Mouse (Mus musculus): ENCODE results near the gene Sema4b. TPM values are rescaled to one million over a fixed set of nuclear protein-coding genes. Genes with fewer than 3 reads are reported as not detected.

The Sema4b gene
- total and polyA plus RNA-seq, 3 experiments = 10.5 to 11.4 (median 10.5) TPM

DNA sequence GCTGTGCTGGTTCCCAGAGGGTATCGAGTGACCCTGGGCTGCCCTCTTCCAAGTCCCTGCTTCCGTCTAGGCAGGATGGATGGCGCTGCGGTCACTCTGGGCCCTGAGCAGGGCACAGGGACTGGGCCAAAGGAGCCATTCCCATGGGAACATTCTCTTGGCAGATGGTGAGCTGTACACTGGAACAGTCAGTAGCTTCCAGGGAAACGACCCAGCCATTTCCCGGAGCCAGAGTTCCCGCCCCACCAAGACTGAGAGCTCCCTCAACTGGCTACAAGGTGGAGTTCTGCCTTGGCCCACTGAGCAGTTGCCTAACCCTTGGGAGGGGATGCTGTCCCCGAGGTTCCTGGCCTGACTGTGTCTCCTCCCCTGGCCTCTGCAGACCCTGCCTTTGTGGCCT is 29.9 kb downstream of the Sema4b start:
- WGBS = 20% methylated on average over 8 of the region's 8 CpGs
- H3K27me3 ChIP-seq (ENCODE audit: control insufficient read depth, insufficient read depth, low read length) = no peaks in the 10 kb centered on the region
- no peak overlapping the region for H3K9ac ChIP-seq (ENCODE audit: low read depth, low read length)
- H3K79me2 ChIP-seq (replicated peaks; ENCODE audit: control insufficient read depth, insufficient read depth, low read length) = no peaks in the 10 kb centered on the region
- H3K36me3 ChIP-seq (ENCODE audit: control insufficient read depth, insufficient read depth, low read length) = no peaks in the 10 kb centered on the region
- H3K4me3 ChIP-seq = no peak overlapping the region
- intact Hi-C loops (cut with DNase I) = loop anchor here (1.0 to 10.0 kb wide), 2 partner anchors 59 to 192 kb away; partner anchors contain the start of gene Zfp710
- no peak overlapping the region for H3K27ac ChIP-seq
- TF ChIP-seq EP300 (IDR thresholded peaks at IDR 0.05; ENCODE audit: insufficient read depth, low read depth, low read length) (peak; percentile 49; the same call in 1 of the 2 replicates), POLR2A (IDR thresholded peaks at IDR 0.05; ENCODE audit: insufficient read depth, low read depth, low read length) (no peak), CTCF (IDR thresholded peaks at IDR 0.05) (peak; percentile 68)
- DNase-seq = peak; percentile 67 to 78
- peaks cover 3% of the 10 kb centered on the region for H3K4me1 ChIP-seq (ENCODE audit: control insufficient read depth, insufficient read depth, low read length)

DNA sequence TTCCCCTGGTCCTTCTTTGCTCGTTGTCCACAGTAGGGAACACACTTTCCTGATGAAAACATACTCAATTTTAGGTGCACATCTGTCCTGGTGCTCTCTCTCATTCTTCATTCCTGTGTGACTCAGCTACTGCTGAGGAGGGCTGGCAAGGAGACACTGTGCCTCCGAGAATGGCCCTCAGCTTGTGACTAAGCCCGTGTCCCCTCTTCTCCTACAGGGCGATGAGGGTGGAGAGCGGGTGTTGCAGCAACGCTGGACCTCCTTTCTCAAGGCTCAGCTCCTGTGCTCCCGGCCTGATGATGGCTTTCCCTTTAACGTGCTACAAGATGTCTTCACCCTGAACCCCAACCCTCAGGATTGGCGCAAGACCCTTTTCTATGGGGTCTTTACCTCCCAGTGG is 32.0 kb downstream of the Sema4b start:
- no peak overlapping the region for H3K4me3 ChIP-seq
- H3K27me3 ChIP-seq (ENCODE audit: control insufficient read depth, insufficient read depth, low read length) = no peaks in the 10 kb centered on the region
- H3K36me3 ChIP-seq (ENCODE audit: control insufficient read depth, insufficient read depth, low read length) = no peaks in the 10 kb centered on the region
- peaks cover 3% of the 10 kb centered on the region for H3K4me1 ChIP-seq (ENCODE audit: control insufficient read depth, insufficient read depth, low read length)
- no peak overlapping the region for H3K9ac ChIP-seq (ENCODE audit: low read depth, low read length)
- no peak for DNase-seq
- WGBS = 91% methylated on average over 9 of the region's 9 CpGs
- H3K27ac ChIP-seq = no peak overlapping the region
- intact Hi-C loops (cut with DNase I) = loop anchor here (10.0 kb wide), 1 partner anchor 194 kb away; the partner anchor contains the start of gene Zfp710
- no peak for TF ChIP-seq POLR2A (IDR thresholded peaks at IDR 0.05; ENCODE audit: insufficient read depth, low read depth, low read length)
- no peak for TF ChIP-seq CTCF (IDR thresholded peaks at IDR 0.05)
- no peak for TF ChIP-seq EP300 (IDR thresholded peaks at IDR 0.05; ENCODE audit: insufficient read depth, low read depth, low read length)
- H3K79me2 ChIP-seq (replicated peaks; ENCODE audit: control insufficient read depth, insufficient read depth, low read length) = no peaks in the 10 kb centered on the region

DNA sequence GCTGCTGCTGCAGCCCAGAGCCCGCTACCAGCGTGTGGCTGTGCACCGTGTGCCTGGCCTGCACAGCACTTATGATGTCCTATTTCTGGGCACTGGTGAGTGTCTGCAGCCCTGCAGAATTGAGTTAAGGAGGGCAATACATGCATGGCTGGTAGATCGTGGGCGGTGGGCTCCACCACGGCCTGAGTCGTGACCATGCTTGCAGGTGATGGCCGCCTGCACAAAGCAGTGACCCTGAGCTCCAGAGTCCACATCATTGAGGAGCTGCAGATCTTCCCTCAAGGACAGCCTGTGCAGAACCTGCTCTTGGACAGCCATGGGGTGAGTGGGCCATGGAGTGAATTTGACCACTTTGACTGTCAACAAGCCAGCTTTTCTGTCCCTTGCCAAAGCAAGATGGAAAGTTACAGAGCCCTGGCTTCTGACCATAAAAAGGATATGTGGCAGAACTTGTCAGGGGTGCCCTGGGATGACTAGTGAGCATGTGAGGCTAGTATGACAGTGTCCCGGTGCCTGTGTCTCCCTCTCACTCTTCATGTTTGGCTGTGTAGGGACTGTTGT is 33.7 kb downstream of the Sema4b start:
- WGBS = 92% methylated on average over 9 of the region's 9 CpGs
- Histone ChIP-seq H3K79me2 (replicated peaks; ENCODE audit: control insufficient read depth, insufficient read depth, low read length) (no peaks in the 10 kb centered on the region), H3K4me1 (ENCODE audit: control insufficient read depth, insufficient read depth, low read length) (peaks cover 3% of the 10 kb centered on the region), H3K27ac (no peak overlapping the region), H3K27me3 (ENCODE audit: control insufficient read depth, insufficient read depth, low read length) (no peaks in the 10 kb centered on the region), H3K9ac (ENCODE audit: low read depth, low read length) (no peak overlapping the region), H3K4me3 (no peak overlapping the region), H3K36me3 (ENCODE audit: control insufficient read depth, insufficient read depth, low read length) (no peaks in the 10 kb centered on the region)
- no peak for TF ChIP-seq CTCF (IDR thresholded peaks at IDR 0.05)
- TF ChIP-seq EP300 (IDR thresholded peaks at IDR 0.05; ENCODE audit: insufficient read depth, low read depth, low read length) = no peak
- DNase-seq = no peak
- intact Hi-C loops (cut with DNase I) = loop anchor here (10.0 kb wide), 1 partner anchor 426 kb away; the partner anchor contains the start of gene Mesp1

DNA sequence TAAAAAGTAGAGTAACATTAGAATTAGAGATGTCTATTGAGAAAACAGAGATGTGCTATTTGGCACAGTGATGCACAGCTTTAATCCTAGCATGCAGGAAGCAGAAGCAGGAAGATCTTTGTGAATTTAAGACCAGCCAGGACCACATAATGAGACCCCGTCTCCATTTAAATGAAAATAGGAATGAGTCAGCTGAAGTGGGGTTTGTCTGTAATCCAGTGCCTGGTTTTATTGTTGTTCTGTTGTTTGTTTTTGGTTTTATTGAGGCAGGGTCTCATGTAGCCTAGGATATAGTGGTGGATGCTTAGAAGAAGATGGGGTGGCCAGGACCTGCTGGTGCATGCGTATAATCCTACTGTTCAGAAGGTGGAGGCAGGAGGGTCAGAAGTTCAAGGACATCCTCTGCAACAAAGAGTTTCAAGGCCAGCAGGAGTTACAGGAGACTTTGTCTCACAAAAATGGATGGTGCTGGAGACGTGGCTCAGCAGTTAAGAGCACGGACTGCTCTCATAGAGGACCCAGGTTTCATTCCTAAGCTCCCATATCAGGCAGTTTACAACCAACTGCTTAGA is 34.6 kb downstream of the Sema4b start:
- no peak for DNase-seq
- Histone ChIP-seq H3K9ac (ENCODE audit: low read depth, low read length) (no peak overlapping the region), H3K27me3 (ENCODE audit: control insufficient read depth, insufficient read depth, low read length) (no peaks in the 10 kb centered on the region), H3K36me3 (ENCODE audit: control insufficient read depth, insufficient read depth, low read length) (no peaks in the 10 kb centered on the region), H3K4me1 (ENCODE audit: control insufficient read depth, insufficient read depth, low read length) (peaks cover 2% of the 10 kb centered on the region), H3K4me3 (no peak overlapping the region), H3K79me2 (replicated peaks; ENCODE audit: control insufficient read depth, insufficient read depth, low read length) (no peaks in the 10 kb centered on the region), H3K27ac (no peak overlapping the region)
- TF ChIP-seq EP300 (IDR thresholded peaks at IDR 0.05; ENCODE audit: insufficient read depth, low read depth, low read length) = no peak
- TF ChIP-seq POLR2A (IDR thresholded peaks at IDR 0.05; ENCODE audit: insufficient read depth, low read depth, low read length) = no peak
- no peak for TF ChIP-seq CTCF (IDR thresholded peaks at IDR 0.05)
- WGBS = 82% methylated on average over 4 of the region's 4 CpGs
- intact Hi-C loops (cut with DNase I) = loop anchor here (10.0 kb wide), 1 partner anchor 426 kb away; the partner anchor contains the start of gene Mesp1

DNA sequence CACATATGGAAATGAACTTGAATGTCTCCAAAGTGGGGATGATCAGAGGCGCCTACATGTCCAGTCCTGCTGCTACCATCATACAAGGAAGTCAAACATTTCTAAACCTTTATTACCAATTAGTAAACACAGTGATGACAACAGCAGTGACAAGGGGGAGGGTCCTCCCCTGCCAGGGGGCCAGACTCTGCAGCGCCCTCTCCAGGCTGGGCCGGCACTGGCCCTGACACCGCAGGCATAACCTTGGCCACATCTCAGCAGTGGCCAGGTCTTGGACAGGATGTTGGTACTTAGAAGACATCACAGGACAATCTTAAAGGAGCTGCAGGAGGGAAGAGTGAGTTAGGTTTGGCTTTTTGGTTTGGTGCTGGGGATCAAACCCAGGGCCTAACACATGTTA is 40.4 kb downstream of the Sema4b start:
- Histone ChIP-seq H3K79me2 (replicated peaks; ENCODE audit: control insufficient read depth, insufficient read depth, low read length) (no peaks in the 10 kb centered on the region), H3K27ac (no peak overlapping the region), H3K4me3 (no peak overlapping the region), H3K27me3 (ENCODE audit: control insufficient read depth, insufficient read depth, low read length) (no peaks in the 10 kb centered on the region), H3K9ac (ENCODE audit: low read depth, low read length) (no peak overlapping the region), H3K4me1 (ENCODE audit: control insufficient read depth, insufficient read depth, low read length) (no peaks in the 10 kb centered on the region), H3K36me3 (ENCODE audit: control insufficient read depth, insufficient read depth, low read length) (no peaks in the 10 kb centered on the region)
- WGBS = 96% methylated on average over 4 of the region's 4 CpGs
- TF ChIP-seq CTCF (IDR thresholded peaks at IDR 0.05) (0 out of 2 replicates have a peak, but pooled peaks have one; percentile 15), POLR2A (IDR thresholded peaks at IDR 0.05; ENCODE audit: insufficient read depth, low read depth, low read length) (no peak), EP300 (IDR thresholded peaks at IDR 0.05; ENCODE audit: insufficient read depth, low read depth, low read length) (no peak)
- DNase-seq = no peak
- intact Hi-C loops (cut with DNase I) = loop anchor here (10.0 kb wide), 1 partner anchor 432 kb away; the partner anchor contains the start of gene Mesp1

DNA sequence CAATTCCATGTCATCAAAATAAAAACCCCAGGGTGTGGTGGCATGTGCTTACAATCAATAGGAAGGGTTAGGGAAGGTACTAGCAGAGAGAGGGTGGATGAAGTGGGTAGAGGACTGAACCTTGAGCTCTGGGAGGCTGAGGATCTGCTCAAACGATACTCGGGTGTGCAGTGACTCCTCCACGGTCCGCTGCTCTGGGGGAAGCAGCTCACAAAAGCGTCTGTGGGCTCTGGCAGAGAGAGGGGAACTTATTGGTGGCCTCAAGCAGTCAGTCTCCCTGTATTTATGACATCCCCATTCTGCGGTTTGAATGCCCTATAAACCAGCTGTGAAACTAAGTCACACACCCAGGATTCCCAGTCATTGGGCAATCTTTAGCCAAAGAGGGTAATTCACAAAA is 43.6 kb downstream of the Sema4b start:
- TF ChIP-seq EP300 (IDR thresholded peaks at IDR 0.05; ENCODE audit: insufficient read depth, low read depth, low read length) (no peak), POLR2A (IDR thresholded peaks at IDR 0.05; ENCODE audit: insufficient read depth, low read depth, low read length) (no peak), CTCF (IDR thresholded peaks at IDR 0.05) (no peak)
- Histone ChIP-seq H3K4me1 (ENCODE audit: control insufficient read depth, insufficient read depth, low read length) (peaks cover 2% of the 10 kb centered on the region; the same call in 1 of the 2 replicates), H3K27me3 (ENCODE audit: control insufficient read depth, insufficient read depth, low read length) (no peaks in the 10 kb centered on the region), H3K9ac (ENCODE audit: low read depth, low read length) (no peak overlapping the region), H3K4me3 (no peak overlapping the region), H3K36me3 (ENCODE audit: control insufficient read depth, insufficient read depth, low read length) (no peaks in the 10 kb centered on the region), H3K27ac (no peak overlapping the region), H3K79me2 (replicated peaks; ENCODE audit: control insufficient read depth, insufficient read depth, low read length) (no peaks in the 10 kb centered on the region)
- 84% methylated on average over 6 of the region's 6 CpGs for WGBS
- no peak for DNase-seq
- intact Hi-C loops (cut with DNase I) = no loop called here
